Mouse (Mus musculus) cortical plate, adult 2 months (tissue): ENCODE measurements at regions not wholly inside any gene's neighbourhood (a gene's known extent, or its start where the extent isn't known, plus 50 kb on each side); places are given as distances from the start of the nearest gene placed in this dataset.

Experiments
- CTCF ChIP-seq: fragments of 200-500 bp; IDR thresholded peaks from 2 replicates; pipeline ENCODE4 v1.5.1; 2011; ENCODE audit warnings: mild to moderate bottlenecking, control low read depth, low read length; ENCODE audit not compliant: insufficient read depth; ENCODE audit errors: extremely low read depth
- POLR2A ChIP-seq: fragments of 200-500 bp; IDR thresholded peaks from 2 replicates; pipeline ENCODE4 v1.6.1; 2011; ENCODE audit warnings: mild to moderate bottlenecking, low read length, control low read depth; ENCODE audit not compliant: insufficient read depth; ENCODE audit errors: extremely low read depth

DNA sequence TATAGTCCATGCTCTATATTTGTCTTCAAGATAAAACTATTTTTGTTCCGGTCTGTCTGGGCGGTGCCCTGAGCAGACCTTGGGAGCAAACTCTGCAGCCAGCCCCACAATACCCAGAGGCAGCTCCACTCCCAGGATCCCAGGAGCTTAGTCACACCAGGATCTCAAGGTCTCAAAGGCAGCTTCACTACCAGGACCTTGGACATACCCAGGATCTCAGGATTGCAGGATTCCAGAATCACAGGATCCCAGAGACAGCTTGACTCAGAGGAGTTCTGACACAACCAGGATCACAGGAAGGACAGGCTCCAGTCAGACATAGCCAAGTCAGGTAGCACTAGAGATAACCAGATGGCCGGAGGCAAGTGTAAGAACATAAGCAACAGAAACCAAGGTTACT, 91.1 kb upstream of the Fgf14 start:
- no peak for TF ChIP-seq POLR2A
- no peak for TF ChIP-seq CTCF
